Mouse (Mus musculus) erythroblast, embryonic 14.5 days (primary cell): ENCODE data around the gene Map3k13.

Source experiments
- GATA1 ChIP-seq: IDR thresholded peaks from 2 replicates; pipeline ENCODE4 v1.6.1; 2012; ENCODE audit warnings: low read length, inconsistent platforms, mixed read lengths
- TAL1 ChIP-seq: IDR thresholded peaks from 3 replicates; pipeline ENCODE4 v1.6.1; 2012; ENCODE audit warnings: low read length, inconsistent platforms, mixed read lengths

GRCm38 (mm10) chr16:21848444-21848843, 54.3 kb downstream of the Map3k13 start:
- TF ChIP-seq TAL1 (no peak), GATA1 (no peak)
